Mouse (Mus musculus) MEL (cell line): ENCODE results near the gene Map3k12. TPM values are rescaled to one million over a fixed set of nuclear protein-coding genes. Genes with fewer than 3 reads are reported as not detected.

Experiments used
- DNase-seq: peaks from one replicate; pipeline ENCODE4 v3.0.0; 2011; ENCODE audit warnings: low read depth, low spot score
- H3K27ac ChIP-seq: 2 replicates; pipeline ENCODE4 v1.5.1; 2012; ENCODE audit warnings: low read depth, mild to moderate bottlenecking, control low read depth, low read length, moderate library complexity; ENCODE audit not compliant: control insufficient read depth
- H3K27me3 ChIP-seq, 2 experiments: fragments of 150-350 bp in 1 of 2; sonication (generic) in 1 of 2; 2 replicates each; pipeline ENCODE4 v1.6.1; 2012; ENCODE audit warnings: low read length in 2 of 2, mild to moderate bottlenecking in 2 of 2, improper control_type of control experiment in 1 of 2, moderate library complexity in 1 of 2; ENCODE audit not compliant: insufficient read depth in 2 of 2, control insufficient read depth in 1 of 2
- H3K36me3 ChIP-seq, 2 experiments: 2 replicates each; pipeline ENCODE4 v1.6.1; 2012 to 2014; ENCODE audit warnings: low read length in 2 of 2, improper control_type of control experiment in 1 of 2, inconsistent platforms in 1 of 2, mild to moderate bottlenecking in 1 of 2; ENCODE audit not compliant: insufficient read depth in 2 of 2, control insufficient read depth in 1 of 2
- H3K4me1 ChIP-seq, 2 experiments: fragments of 150-350 bp in 1 of 2; sonication (generic) in 1 of 2; 2 replicates each; pipeline ENCODE4 v1.6.1; 2012; ENCODE audit warnings: low read length in 2 of 2, improper control_type of control experiment in 1 of 2, mild to moderate bottlenecking in 1 of 2; ENCODE audit not compliant: insufficient read depth in 2 of 2, control insufficient read depth in 1 of 2
- H3K4me3 ChIP-seq, 2 experiments: fragments of 150-350 bp in 1 of 2; sonication (generic) in 1 of 2; 2 replicates each; pipeline ENCODE4 v1.5.1; 2012; ENCODE audit warnings: low read depth in 2 of 2, low read length in 2 of 2, mild to moderate bottlenecking in 2 of 2, moderate library complexity in 2 of 2, control low read depth in 1 of 2, improper control_type of control experiment in 1 of 2; ENCODE audit not compliant: control insufficient read depth in 1 of 2, insufficient read depth in 1 of 2
- H3K79me2 ChIP-seq: 2 replicates; pipeline ENCODE4 v1.6.1; 2012; ENCODE audit warnings: mild to moderate bottlenecking, low read length, moderate library complexity; ENCODE audit not compliant: control insufficient read depth, poor library complexity, insufficient read depth
- H3K9ac ChIP-seq: 2 replicates; pipeline ENCODE4 v1.6.1; 2012; ENCODE audit warnings: low read depth, mild to moderate bottlenecking, control low read depth, low read length, moderate library complexity; ENCODE audit not compliant: control insufficient read depth, poor library complexity, severe bottlenecking
- H3K9me3 ChIP-seq: fragments of 150-350 bp; sonication (generic); replicated peaks from 2 replicates; pipeline ENCODE4 v1.6.1; 2012; ENCODE audit warnings: mild to moderate bottlenecking, low read length, improper control_type of control experiment, moderate library complexity; ENCODE audit not compliant: insufficient read depth
- BHLHE40 ChIP-seq: IDR thresholded peaks from 2 replicates; pipeline ENCODE4 v1.6.1; 2012; ENCODE audit warnings: low read depth, mild to moderate bottlenecking, inconsistent platforms, low read length, improper control_type of control experiment, borderline replicate concordance
- CHD2 ChIP-seq: IDR thresholded peaks from 2 replicates; pipeline ENCODE4 v1.6.1; 2011; ENCODE audit warnings: low read length, improper control_type of control experiment
- CTCF ChIP-seq, 3 experiments: IDR thresholded peaks in 2 of 3; conservative IDR thresholded peaks in 1 of 3; 2 replicates each; pipeline ENCODE4 v1.5.1; 2011 to 2012; ENCODE audit warnings: low read length in 3 of 3, low read depth in 2 of 3, mild to moderate bottlenecking in 2 of 3, improper control_type of control experiment in 1 of 3, inconsistent platforms in 1 of 3, mixed read lengths in 1 of 3, moderate library complexity in 1 of 3; ENCODE audit not compliant: control insufficient read depth in 1 of 3, insufficient read depth in 1 of 3, poor library complexity in 1 of 3, severe bottlenecking in 1 of 3
- E2F4 ChIP-seq: IDR thresholded peaks from 2 replicates; pipeline ENCODE4 v1.6.1; 2011; ENCODE audit warnings: low read depth, low read length, improper control_type of control experiment, borderline replicate concordance
- ELF1 ChIP-seq: IDR thresholded peaks from 2 replicates; pipeline ENCODE4 v1.6.1; 2014; ENCODE audit warnings: low read depth, mild to moderate bottlenecking, inconsistent platforms, low read length, improper control_type of control experiment, moderate library complexity
- EP300 ChIP-seq, 2 experiments: IDR thresholded peaks; 2 replicates each; pipeline ENCODE4 v1.6.1; 2011; ENCODE audit warnings: improper control_type of control experiment in 2 of 2, low read length in 2 of 2, low read depth in 1 of 2, mild to moderate bottlenecking in 1 of 2
- GABPA ChIP-seq: IDR thresholded peaks from 2 replicates; pipeline ENCODE4 v1.6.1; 2012; ENCODE audit warnings: low read depth, mild to moderate bottlenecking, inconsistent platforms, low read length, improper control_type of control experiment, moderate library complexity
- HCFC1 ChIP-seq: IDR thresholded peaks from 2 replicates; pipeline ENCODE4 v1.6.1; 2012; ENCODE audit warnings: low read depth, mild to moderate bottlenecking, inconsistent platforms, low read length, improper control_type of control experiment, moderate library complexity
- JUND ChIP-seq: IDR thresholded peaks from 2 replicates; pipeline ENCODE4 v1.6.1; 2011; ENCODE audit warnings: low read depth, mild to moderate bottlenecking, improper control_type of control experiment, low read length
- MAFK ChIP-seq: IDR thresholded peaks from 2 replicates; pipeline ENCODE4 v1.6.1; 2011; ENCODE audit warnings: low read depth, mild to moderate bottlenecking, low read length, improper control_type of control experiment, borderline replicate concordance
- MAX ChIP-seq: IDR thresholded peaks from 2 replicates; pipeline ENCODE4 v1.6.1; 2011; ENCODE audit warnings: low read length, improper control_type of control experiment
- MAZ ChIP-seq: IDR thresholded peaks from 2 replicates; pipeline ENCODE4 v1.6.1; 2012; ENCODE audit warnings: low read depth, mild to moderate bottlenecking, inconsistent platforms, low read length, improper control_type of control experiment
- MEF2A ChIP-seq: IDR thresholded peaks from 2 replicates; pipeline ENCODE4 v1.6.1; 2014; ENCODE audit warnings: low read depth, mild to moderate bottlenecking, inconsistent platforms, low read length, improper control_type of control experiment; ENCODE audit not compliant: poor library complexity, insufficient replicate concordance, severe bottlenecking; ENCODE audit errors: extremely low read depth
- MXI1 ChIP-seq: IDR thresholded peaks from 2 replicates; pipeline ENCODE4 v1.6.1; 2011; ENCODE audit warnings: mild to moderate bottlenecking, low read depth, low read length, improper control_type of control experiment
- MYC ChIP-seq: IDR thresholded peaks from 2 replicates; pipeline ENCODE4 v1.6.1; 2011; ENCODE audit warnings: low read depth, mild to moderate bottlenecking, low read length, improper control_type of control experiment, moderate library complexity
- NELFE ChIP-seq: IDR thresholded peaks from 2 replicates; pipeline ENCODE4 v1.6.1; 2011; ENCODE audit warnings: low read depth, low read length, improper control_type of control experiment
- POLR2AphosphoS5 ChIP-seq: IDR thresholded peaks from 2 replicates; pipeline ENCODE4 v1.6.1; 2012; ENCODE audit warnings: low read depth, borderline replicate concordance, mild to moderate bottlenecking, inconsistent platforms, low read length, moderate library complexity, mixed read lengths
- RAD21 ChIP-seq: IDR thresholded peaks from 2 replicates; pipeline ENCODE4 v1.6.1; 2011; ENCODE audit warnings: mild to moderate bottlenecking, low read depth, low read length, improper control_type of control experiment
- RCOR1 ChIP-seq: IDR thresholded peaks from 2 replicates; pipeline ENCODE4 v1.6.1; 2012; ENCODE audit warnings: low read depth, mild to moderate bottlenecking, inconsistent platforms, low read length, improper control_type of control experiment
- SIN3A ChIP-seq: IDR thresholded peaks from 2 replicates; pipeline ENCODE4 v1.6.1; 2012; ENCODE audit warnings: low read length, improper control_type of control experiment, inconsistent platforms
- TAL1 ChIP-seq: IDR thresholded peaks from 2 replicates; pipeline ENCODE4 v1.6.1; 2012; ENCODE audit warnings: mild to moderate bottlenecking, inconsistent platforms, low read length, moderate library complexity, mixed read lengths
- TBP ChIP-seq: IDR thresholded peaks from 2 replicates; pipeline ENCODE4 v1.8.0; 2011; ENCODE audit warnings: low read depth, low read length, improper control_type of control experiment
- TCF12 ChIP-seq: IDR thresholded peaks from 2 replicates; pipeline ENCODE4 v1.6.1; 2014; ENCODE audit warnings: low read depth, mild to moderate bottlenecking, inconsistent platforms, low read length, improper control_type of control experiment, moderate library complexity
- UBTF ChIP-seq: IDR thresholded peaks from 2 replicates; pipeline ENCODE4 v1.6.1; 2012; ENCODE audit warnings: low read depth, mild to moderate bottlenecking, inconsistent platforms, low read length, improper control_type of control experiment, moderate library complexity, borderline replicate concordance; ENCODE audit not compliant: insufficient read depth
- USF1 ChIP-seq: IDR thresholded peaks from 2 replicates; pipeline ENCODE4 v1.6.1; 2014; ENCODE audit warnings: low read depth, mild to moderate bottlenecking, inconsistent platforms, low read length, improper control_type of control experiment, moderate library complexity
- USF2 ChIP-seq, 2 experiments: IDR thresholded peaks; 2 replicates each; pipeline ENCODE4 v1.6.1; 2011 to 2012; ENCODE audit warnings: improper control_type of control experiment in 2 of 2, low read length in 2 of 2, borderline replicate concordance in 1 of 2, inconsistent platforms in 1 of 2, low read depth in 1 of 2, mild to moderate bottlenecking in 1 of 2; ENCODE audit not compliant: insufficient read depth in 1 of 2
- ZC3H11A ChIP-seq: IDR thresholded peaks from 2 replicates; pipeline ENCODE4 v1.6.1; 2012; ENCODE audit warnings: low read depth, mild to moderate bottlenecking, inconsistent platforms, low read length, improper control_type of control experiment
- ZKSCAN1 ChIP-seq: IDR thresholded peaks from 2 replicates; pipeline ENCODE4 v1.6.1; 2012; ENCODE audit warnings: low read depth, mild to moderate bottlenecking, inconsistent platforms, low read length, improper control_type of control experiment, moderate library complexity
- ZMIZ1 ChIP-seq: IDR thresholded peaks from 2 replicates; pipeline ENCODE4 v1.6.1; 2012; ENCODE audit warnings: low read depth, mild to moderate bottlenecking, inconsistent platforms, low read length, improper control_type of control experiment, moderate library complexity
- ZNF384 ChIP-seq: IDR thresholded peaks from 2 replicates; pipeline ENCODE4 v1.6.1; 2012; ENCODE audit warnings: low read depth, mild to moderate bottlenecking, inconsistent platforms, low read length, improper control_type of control experiment
- polyA plus RNA-seq, 2 experiments: library from polyadenylated mRNA; stranded (reverse) in 1 of 2; unstranded in 1 of 2; fragments of >175 nt in 1 of 2; fragments of >200 nt in 1 of 2; gene quantifications; 2 replicates each; pipeline versions ENCODE4 v1.2.1 to v1.2.4; 2012; ENCODE audit warnings: low replicate concordance in 2 of 2, low read depth in 1 of 2; ENCODE audit not compliant: insufficient read length in 2 of 2, insufficient read depth in 1 of 2, missing spikeins in 1 of 2
- total RNA-seq: library from RNA; depleted of rRNA; stranded (reverse); fragments of 300-350 nt; gene quantifications from 2 replicates; pipeline ENCODE4 v1.2.3, GENCODE M21; 2012

Map3k12 gene
- total and polyA plus RNA-seq, 3 experiments: 1.7 to 2.8 TPM; not detected in 1

DNA sequence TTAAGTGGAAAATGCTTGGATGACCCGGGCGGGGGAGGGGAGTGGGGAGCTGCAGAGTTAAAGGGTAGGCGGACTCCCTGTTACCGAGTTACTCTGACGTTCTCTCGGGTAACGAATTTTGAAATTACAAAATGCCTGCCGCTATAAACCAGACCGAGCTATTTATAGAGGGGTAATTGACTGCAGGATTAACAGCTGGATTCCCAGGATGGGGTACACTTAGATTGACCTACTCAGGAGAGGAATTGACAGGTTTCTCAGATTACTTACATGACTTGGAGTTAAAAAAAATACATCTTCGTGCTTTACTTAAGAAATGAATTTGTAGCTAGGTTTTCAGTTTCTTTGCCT, 45.6 kb downstream of the Map3k12 start:
- peaks cover 39% of the 10 kb centered on the region for H3K79me2 ChIP-seq
- H3K4me1 ChIP-seq: peaks cover 6 to 9% of the 10 kb centered on the region in 2 experiments; a peak in 2 of 4 replicates
- peak overlapping the region; percentile 99 for H3K9ac ChIP-seq
- no peaks in the 10 kb centered on the region for H3K9me3 ChIP-seq
- no peaks in the 10 kb centered on the region for H3K27me3 ChIP-seq
- peak overlapping the region; percentile 81 to 92 for H3K4me3 ChIP-seq
- TF ChIP-seq USF2 (IDR thresholded peaks at IDR 0.05; ENCODE audit: borderline replicate concordance in 1 of 2, insufficient read depth in 1 of 2, low read depth in 1 of 2, low read length in 2 of 2) (no peak), SIN3A (peak; percentile 62; the same call in 1 of the 2 replicates)
- DNase-seq: no peak
- H3K27ac ChIP-seq: peak overlapping the region; percentile 51
- peaks cover 36 to 38% of the 10 kb centered on the region in 2 experiments for H3K36me3 ChIP-seq

DNA sequence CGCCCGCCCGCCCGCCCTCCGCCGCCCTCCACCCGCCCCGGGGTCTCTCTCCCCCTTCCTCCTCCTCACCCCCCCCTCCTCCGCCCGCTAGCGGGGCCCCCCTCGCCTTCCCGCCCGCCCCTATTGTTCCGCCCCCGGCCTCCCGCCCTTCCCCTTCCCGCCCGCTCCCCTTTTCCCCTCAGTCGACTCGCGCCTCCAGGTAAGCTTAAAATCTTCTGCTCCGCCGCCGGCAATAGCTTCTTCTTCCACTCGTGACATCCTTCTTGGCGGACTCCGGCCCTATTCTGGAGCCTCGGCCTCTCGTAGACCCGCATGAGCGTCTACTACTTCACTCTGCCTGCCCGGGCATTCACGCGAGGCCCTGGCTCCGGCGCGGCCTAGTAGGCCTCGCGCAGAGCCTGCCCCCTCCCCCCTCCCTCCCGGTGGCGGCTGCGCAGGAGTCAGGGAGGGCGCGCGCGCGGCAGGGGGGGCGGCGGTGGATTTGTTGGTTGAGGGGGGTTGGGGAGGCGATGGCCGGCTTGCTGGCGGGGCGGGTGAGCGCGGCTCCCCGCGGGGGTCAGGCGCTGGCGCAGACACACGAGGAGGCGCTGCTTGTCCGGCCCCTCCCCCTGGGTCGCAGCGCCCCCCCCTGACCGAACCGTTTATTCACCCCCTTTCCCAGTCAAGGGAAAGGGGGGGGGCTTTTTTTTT, 46.1 kb downstream of the Map3k12 start:
- H3K27ac ChIP-seq: peak overlapping the region; percentile 95
- peaks cover 36% of the 10 kb centered on the region for H3K79me2 ChIP-seq
- H3K27me3 ChIP-seq: no peaks in the 10 kb centered on the region
- DNase-seq: peak; percentile 89
- peaks cover 6 to 9% of the 10 kb centered on the region in 2 experiments; a peak in 2 of 4 replicates for H3K4me1 ChIP-seq
- peaks cover 31 to 36% of the 10 kb centered on the region in 2 experiments for H3K36me3 ChIP-seq
- H3K4me3 ChIP-seq: peak overlapping the region; percentile 81 to 92
- H3K9me3 ChIP-seq: no peaks in the 10 kb centered on the region
- H3K9ac ChIP-seq: peak overlapping the region; percentile 99
- TF ChIP-seq JUND (no peak), RCOR1 (no peak), MAZ (peak; percentile 85), E2F4 (no peak), USF1 (no peak), CHD2 (no peak; the same call in 1 of the 2 replicates), CTCF (IDR thresholded peaks at IDR 0.05 in 2 of 3, conservative IDR thresholded peaks at IDR 0.05 in 1 of 3; ENCODE audit: control insufficient read depth in 1 of 3, insufficient read depth in 1 of 3, low read depth in 2 of 3, low read length in 3 of 3, poor library complexity in 1 of 3, severe bottlenecking in 1 of 3) (peak in 2 of 3 experiments; percentile 50 to 69; a peak in 4 of 6 replicates), GABPA (no peak), ZNF384 (peak; percentile 77), NELFE (peak; percentile 52), TAL1 (no peak), MYC (peak; percentile 58), HCFC1 (peak; percentile 81), MAFK (no peak), BHLHE40 (no peak), RAD21 (no peak), TBP (no peak), TCF12 (0 out of 2 replicates have a peak, but pooled peaks have one; percentile 4), MEF2A (no peak), MXI1 (peak; percentile 76), POLR2AphosphoS5 (no peak), ZKSCAN1 (peak; percentile 90), ELF1 (peak; percentile 35; the same call in 1 of the 2 replicates), MAX (no peak; the same call in 1 of the 2 replicates), ZC3H11A (no peak), ZMIZ1 (peak; percentile 32; the same call in 1 of the 2 replicates), UBTF (peak; percentile 100), EP300 (IDR thresholded peaks at IDR 0.05; ENCODE audit: low read depth in 1 of 2, low read length in 2 of 2) (no peak)
